Mouse (Mus musculus): ENCODE results near the gene Susd5.
A peak's percentile ranks its signal among the peaks of the same experiment; 100 is the strongest.
"Not testable (repeated sequence)": the region's sequence is repeated elsewhere in the genome, so short reads cannot be mapped to it uniquely, and the experiment has no call there.

The Susd5 gene

GRCm38 (mm10) chr9:114069372-114069771, 12.4 kb downstream of the Susd5 start:
- DNase-seq (ENCODE audit: low read depth, low spot score): no peak

DNA sequence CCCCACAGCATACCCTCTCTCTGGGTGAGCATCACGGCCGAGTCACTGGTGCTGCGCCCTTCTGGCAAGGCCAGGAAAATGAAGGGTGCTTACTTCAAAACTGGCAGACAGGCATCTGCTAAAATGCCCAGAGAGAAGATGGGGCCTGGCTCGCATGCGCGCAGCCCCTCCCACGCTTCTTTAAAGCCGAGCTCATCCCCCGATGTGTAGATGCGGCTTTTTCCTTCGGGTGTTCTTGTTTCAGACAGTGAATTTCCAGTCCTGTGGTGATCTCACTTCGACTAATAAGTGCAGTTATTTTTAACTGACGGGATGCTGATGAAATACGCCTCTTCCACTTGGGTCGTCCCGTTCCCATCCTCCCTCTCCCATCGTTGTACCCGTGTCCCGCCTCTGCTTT, 16.7 kb downstream of the Susd5 start:
- no peak for DNase-seq (ENCODE audit: low read depth, low spot score)

DNA sequence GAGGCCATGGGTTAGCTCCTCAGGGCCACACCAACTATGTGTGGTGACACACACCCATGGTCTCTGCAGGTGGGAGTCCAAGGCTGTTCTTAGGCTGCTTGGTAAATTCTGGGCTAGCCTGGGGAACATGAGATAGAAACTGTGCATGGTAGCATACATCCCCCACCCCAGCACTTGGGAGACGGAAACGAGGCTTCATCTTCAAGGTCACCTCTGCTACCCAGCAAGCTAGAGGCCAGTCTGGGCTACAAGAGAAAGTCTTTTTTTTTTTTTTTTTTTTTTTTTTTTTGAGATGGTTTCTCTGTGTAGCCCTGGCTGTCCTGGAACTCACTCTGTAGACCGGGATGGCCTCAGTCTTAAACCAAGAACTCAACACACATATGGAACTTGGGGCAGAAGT, 29.5 kb downstream of the Susd5 start:
- no peak for DNase-seq (ENCODE audit: low read depth, low spot score)

- no peak for DNase-seq (ENCODE audit: low read depth, low spot score)
Observed at GRCm38 (mm10) chr9:114087106-114087815, 30.3 kb downstream of the Susd5 start.

DNA sequence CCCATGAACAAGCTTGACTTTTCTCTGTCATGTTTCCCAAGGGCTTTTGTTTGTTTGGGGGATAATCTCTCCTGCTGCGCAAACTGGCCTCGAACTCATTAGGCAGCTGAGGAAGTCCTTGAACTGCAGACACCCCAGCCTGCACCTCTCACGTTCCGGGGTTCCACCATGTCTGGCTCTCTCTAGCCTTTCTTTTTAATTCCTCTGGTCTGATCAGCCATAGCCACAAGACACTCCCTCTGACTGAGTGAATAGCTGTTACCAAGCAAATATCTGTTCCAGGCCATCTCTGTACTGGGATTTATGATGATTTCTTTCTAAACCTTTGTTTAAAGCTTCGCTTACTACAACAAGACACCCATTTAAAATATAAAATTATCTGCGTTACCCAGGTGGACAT, 31.9 kb downstream of the Susd5 start:
- not testable (repeated sequence) for DNase-seq (ENCODE audit: low read depth, low spot score)

GRCm38 (mm10) chr9:114092188-114092587, 35.2 kb downstream of the Susd5 start:
- DNase-seq (ENCODE audit: low read depth, low spot score): not testable (repeated sequence)

- no peak for DNase-seq (ENCODE audit: low read depth, low spot score)
Observed at GRCm38 (mm10) chr9:114094854-114095253, 37.9 kb downstream of the Susd5 start.

DNA sequence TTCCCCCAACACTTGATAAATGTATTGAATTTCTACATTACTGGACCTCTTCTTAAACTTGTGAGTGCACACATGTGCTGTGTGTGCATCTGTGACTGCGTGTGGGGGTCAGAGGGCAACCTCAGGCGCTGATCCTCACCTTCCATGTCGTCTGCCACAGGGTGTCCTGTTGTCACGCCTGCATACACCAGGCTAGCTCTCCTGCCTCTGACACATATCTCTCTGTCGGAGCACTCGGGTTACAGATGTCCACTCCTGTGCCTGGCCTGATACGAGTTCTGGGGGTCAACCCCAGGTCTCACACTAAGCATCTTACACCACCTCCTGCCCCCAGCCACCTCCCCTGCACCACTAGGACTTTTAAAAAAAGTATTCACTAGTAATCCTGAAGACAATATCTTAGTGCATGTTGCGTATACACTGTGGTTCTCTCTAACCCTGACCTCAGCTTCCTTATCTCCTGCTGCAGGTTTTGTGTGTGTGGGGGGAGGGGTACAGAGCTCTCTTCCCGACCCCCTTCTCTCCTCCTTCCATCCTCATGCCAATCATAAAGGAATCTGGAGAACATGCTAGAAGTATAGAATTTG, 41.9 kb downstream of the Susd5 start:
- no peak for DNase-seq (ENCODE audit: low read depth, low spot score)

DNA sequence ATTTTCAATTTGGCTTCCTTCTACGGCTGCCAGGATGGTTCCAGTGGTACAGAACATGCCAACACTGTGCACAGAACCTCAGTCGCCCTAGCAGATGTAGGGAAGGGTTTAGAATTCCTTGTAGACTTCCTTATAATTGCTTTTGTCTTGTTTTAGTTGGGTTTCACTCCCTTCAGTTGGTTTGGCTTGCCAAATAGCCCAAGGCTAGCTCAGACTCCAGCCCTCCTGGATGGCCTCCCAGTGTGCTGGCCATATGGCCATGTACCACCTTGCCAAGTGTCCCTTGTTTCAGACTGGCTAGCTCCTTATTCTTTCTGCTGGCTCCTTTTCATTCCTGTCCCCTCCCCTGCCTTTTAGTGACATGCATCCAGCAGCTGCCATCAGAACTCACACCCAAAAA, 53.3 kb downstream of the Susd5 start:
- DNase-seq (ENCODE audit: low read depth, low spot score): no peak

GRCm38 (mm10) chr9:114111161-114111560, 54.2 kb downstream of the Susd5 start:
- no peak for DNase-seq (ENCODE audit: low read depth, low spot score)

GRCm38 (mm10) chr9:114112226-114112625, 55.3 kb downstream of the Susd5 start:
- no peak for DNase-seq (ENCODE audit: low read depth, low spot score)

GRCm38 (mm10) chr9:114113911-114114623, 57.1 kb downstream of the Susd5 start:
- no peak for DNase-seq (ENCODE audit: low read depth, low spot score)

- DNase-seq (ENCODE audit: low read depth, low spot score): peak; percentile 6
Observed at GRCm38 (mm10) chr9:114116672-114117071, 59.7 kb downstream of the Susd5 start.

DNA sequence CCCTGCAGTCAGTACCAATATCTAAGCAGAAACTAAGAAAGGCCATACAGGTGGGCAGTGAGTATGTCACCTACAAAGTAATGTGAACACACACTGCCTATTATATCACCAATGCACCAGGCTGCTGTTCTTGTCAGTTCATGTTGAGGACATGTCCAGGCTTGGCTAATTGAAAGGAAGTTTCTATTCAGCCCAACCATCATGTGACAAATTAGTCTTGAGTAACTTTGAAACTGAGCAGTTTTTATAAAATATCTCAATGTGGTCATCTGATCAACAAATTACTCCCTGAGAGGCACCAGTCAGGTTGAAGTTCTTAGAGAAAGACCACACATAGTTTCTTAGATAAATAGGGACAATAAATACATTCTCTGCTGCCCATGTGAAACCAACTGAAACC, 65.9 kb downstream of the Susd5 start:
- DNase-seq (ENCODE audit: low read depth, low spot score): not testable (repeated sequence)

DNA sequence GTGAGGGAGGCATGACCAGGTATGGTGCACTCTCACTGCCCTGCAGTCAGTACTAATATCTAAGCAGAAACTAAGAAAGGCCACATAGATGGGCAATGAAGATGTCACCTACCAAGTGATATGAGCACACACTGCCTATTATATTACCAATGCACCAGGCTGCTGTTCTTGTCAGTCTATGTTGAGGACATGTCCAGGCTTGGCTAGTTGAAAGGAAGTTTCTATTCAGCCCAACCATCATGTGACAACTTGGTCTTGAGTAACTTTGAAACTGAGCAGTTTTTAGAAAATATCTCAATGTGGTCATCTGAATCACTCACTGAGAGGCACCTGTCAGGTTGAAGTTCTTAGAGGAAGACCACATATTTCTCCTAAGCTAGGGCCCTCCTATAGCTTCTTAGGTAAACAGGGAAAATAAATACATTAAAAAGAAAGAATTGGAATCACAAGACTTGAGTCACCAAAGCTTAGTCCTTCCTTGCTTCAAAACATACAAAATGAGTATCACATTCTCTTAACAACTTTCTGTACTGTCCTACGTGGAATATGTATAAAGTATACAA, 72.4 kb downstream of the Susd5 start:
- DNase-seq (ENCODE audit: low read depth, low spot score): not testable (repeated sequence)
